Mouse (Mus musculus): ENCODE measurements around the gene Dtd1.

GRCm38 (mm10) chr2:144780731-144781130 is 181.0 kb downstream of the Dtd1 start:
- TF ChIP-seq CTCF (IDR thresholded peaks at IDR 0.05; ENCODE audit: low read depth) (no peak), EP300 (optimal IDR thresholded peaks at IDR 0.05) (no peak)
